Mouse (Mus musculus): ENCODE measurements around the gene Olfr803. TPM values are rescaled to one million over a fixed set of nuclear protein-coding genes. Genes with fewer than 3 reads are reported as not detected.

Gene Olfr803
- not detected in 4 replicates for total RNA-seq (2023)

DNA sequence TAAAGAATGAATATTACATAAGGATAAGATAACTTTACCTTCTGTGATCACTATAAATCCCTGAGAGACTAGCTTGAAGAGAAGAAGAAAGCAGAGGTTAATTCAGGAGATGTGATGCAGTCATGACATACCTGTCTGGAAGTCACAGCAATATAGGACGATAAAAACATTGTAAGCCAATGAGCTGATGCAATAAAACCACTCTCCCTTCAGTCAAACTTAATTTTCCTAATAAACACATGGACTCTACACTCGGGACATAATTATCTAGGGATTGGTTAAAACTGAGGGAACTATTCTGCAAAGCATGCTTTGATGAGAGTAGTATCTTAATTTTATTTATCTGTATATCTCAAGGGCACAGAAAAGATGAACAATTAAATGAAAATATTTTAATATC lies at the start of gene Olfr803:
Gene Olfr803, minus strand, starts transcription at position 101 of the 400 bp plus-strand sequence.

DNA sequence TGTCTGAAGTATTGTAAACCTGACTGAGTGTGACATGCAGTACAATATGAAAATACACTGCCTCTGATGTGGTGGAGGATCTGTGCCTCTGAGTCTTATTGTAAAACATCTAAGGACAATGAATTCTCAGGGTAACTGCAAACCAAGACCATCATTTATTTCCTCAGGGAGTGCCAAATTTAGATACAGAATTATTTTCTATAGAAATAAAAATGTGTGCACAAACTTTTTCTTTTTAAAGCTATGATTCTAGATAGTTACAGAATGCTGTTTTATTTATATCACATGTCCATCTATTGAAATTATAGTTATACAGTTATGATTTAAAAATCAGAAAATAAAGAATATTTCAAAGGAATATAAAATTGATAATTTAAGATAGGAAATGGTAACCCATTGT lies 47.7 kb upstream of the Olfr803 start, which contains the start of gene Olfr806:
Gene Olfr806, minus strand, starts transcription at position 101 of the 400 bp plus-strand sequence.

DNA sequence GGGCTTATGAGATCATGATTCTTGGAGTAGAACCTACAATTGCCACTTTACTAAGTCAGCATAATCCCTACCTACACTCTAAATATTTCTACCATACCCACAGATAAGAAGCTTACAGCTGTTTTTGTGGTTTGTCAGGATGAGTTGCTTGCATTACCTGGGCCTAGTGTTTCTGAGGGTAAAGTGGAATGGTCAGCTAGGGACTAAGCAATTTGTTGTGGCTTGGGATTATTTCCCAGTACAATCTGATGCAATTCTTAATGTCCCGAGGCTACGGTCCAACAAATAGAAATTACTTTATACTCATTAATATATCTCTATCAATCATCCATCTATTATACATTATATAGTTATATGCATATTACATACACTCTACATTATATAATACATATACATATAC lies 35.2 kb upstream of the Olfr803 start, which contains the start of gene Olfr805:
Gene Olfr805, minus strand, starts transcription at position 101 of the 400 bp plus-strand sequence.

DNA sequence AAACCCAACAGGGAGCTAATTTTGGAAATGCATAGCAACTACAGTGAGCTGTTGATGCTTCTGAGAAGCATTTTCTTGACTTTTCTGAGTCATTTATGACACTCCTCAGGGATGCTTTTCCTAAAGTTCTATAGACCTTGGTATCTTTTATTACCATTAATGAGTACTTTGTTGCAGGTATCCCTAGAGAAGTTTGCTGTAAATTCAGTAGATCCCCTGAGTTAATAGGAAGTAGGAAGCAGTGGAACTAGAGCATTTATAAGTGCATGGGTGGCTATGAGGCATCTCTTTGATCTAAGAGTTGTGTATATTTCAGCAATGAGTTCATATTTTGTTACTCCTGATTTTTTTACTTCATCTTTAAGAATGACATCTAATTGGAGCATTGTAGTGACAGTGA lies 8.8 kb upstream of the Olfr803 start, which contains the start of gene Olfr804:
Gene Olfr804, plus strand, starts transcription at position 301 of the 400 bp plus-strand sequence.

DNA sequence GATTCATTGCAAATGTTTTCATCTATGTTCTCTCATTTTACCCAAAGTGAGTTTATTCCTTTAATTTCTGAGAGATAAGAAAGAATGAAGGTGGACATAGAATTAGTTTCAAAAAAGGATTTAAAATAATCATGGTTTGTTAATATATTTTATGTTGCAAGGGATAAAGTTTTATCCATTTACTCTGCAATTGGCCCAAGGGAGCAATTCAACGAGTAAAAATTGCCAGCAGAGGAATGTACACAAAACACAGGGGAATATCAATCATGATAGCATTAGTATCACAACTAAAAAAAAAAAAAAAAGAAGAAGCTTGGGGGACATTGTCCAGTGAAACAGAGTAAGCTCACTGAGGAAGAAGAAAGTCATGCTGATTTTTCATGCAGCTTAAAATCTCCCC lies 6.0 kb downstream of the Olfr803 start, which contains the start of gene Olfr802:
Gene Olfr802, minus strand, starts transcription at position 101 of the 400 bp plus-strand sequence.

DNA sequence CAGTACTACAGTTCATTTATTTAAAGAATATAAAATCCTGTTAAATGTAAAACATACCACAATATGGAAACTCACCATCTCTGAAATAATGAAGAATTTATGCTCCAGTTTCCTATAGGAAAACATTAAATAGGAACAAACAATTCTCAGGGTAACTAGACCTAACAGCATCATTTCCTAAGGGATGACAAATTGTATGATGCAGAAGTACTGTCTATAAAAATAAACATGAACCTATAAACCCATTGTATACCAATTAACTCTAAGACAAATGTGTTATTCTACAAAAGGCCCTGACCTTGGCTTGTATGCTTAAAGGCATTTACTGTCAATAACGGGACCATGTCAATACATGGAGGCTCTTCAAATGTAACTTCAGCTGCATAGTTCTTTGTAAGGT lies 20.3 kb downstream of the Olfr803 start, which contains the start of gene Olfr801:
Gene Olfr801, minus strand, starts transcription at position 101 of the 400 bp plus-strand sequence.

DNA sequence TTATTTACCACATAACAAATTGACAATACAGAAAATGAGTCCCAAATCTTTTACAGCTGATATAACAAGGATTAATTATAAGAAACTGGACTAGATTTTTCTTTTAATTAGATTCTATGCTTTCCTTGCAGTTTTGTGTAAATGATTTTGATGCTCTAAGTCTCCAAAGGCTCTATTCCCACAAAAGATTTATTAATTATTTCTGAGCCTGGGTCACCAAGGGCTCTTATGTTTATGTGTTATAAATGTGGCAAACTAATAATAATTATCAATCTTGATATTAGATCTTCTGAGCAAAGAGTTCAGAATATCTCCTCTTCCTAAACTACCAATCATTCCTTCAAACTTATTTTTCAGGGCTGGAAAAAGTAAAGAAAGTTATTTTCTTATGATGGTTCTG lies 36.7 kb downstream of the Olfr803 start, which contains the start of gene Olfr800:
Gene Olfr800, plus strand, starts transcription at position 301 of the 400 bp plus-strand sequence.

Other genes with a start within 250 kb of the Olfr803 start
- gene Olfr787, start 232.4 kb downstream of the Olfr803 start, total RNA-seq (2023): not detected in 4 replicates
- gene Olfr788, start 223.3 kb downstream of the Olfr803 start, total RNA-seq (2023): not detected in 4 replicates
- 0.12 TPM in 1 of 4 replicates, not detected in the others for gene Olfr789, start 209.5 kb downstream of the Olfr803 start, total RNA-seq (2023)
- not detected in 4 replicates for gene Olfr790, start 195.8 kb downstream of the Olfr803 start, total RNA-seq (2023)
- gene Olfr791, start 172.5 kb downstream of the Olfr803 start, total RNA-seq (2023): not detected in 4 replicates
- not detected in 4 replicates for gene Olfr792, start 155.1 kb downstream of the Olfr803 start, total RNA-seq (2023)
- gene Olfr794, start 126.6 kb downstream of the Olfr803 start, total RNA-seq (2023): not detected in 4 replicates
- gene Olfr796, start 81.7 kb downstream of the Olfr803 start, total RNA-seq (2023): not detected in 4 replicates
- not detected in 4 replicates for gene Olfr798, start 66.4 kb downstream of the Olfr803 start, total RNA-seq (2023)
- gene Olfr799, start 56.8 kb downstream of the Olfr803 start, total RNA-seq (2023): not detected in 4 replicates
- gene Olfr800, start 36.6 kb downstream of the Olfr803 start, total RNA-seq (2023): not detected in 4 replicates
- not detected in 4 replicates for gene Olfr801, start 20.4 kb downstream of the Olfr803 start, total RNA-seq (2023)
- not detected in 4 replicates for gene Olfr802, start 6.1 kb downstream of the Olfr803 start, total RNA-seq (2023)
- gene Olfr804, start 8.9 kb upstream of the Olfr803 start, total RNA-seq (2023): not detected in 4 replicates
- gene Olfr805, start 35.1 kb upstream of the Olfr803 start, total RNA-seq (2023): not detected in 4 replicates
- not detected in 4 replicates for gene Olfr806, start 47.6 kb upstream of the Olfr803 start, total RNA-seq (2023)
- gene Olfr807, start 63.5 kb upstream of the Olfr803 start, total RNA-seq (2023): not detected in 4 replicates
- not detected in 4 replicates for gene Olfr808, start 71.2 kb upstream of the Olfr803 start, total RNA-seq (2023)
- not detected in 4 replicates for gene Olfr809, start 80.4 kb upstream of the Olfr803 start, total RNA-seq (2023)
- gene Olfr810, start 100.6 kb upstream of the Olfr803 start, total RNA-seq (2023): not detected in 4 replicates
- gene Olfr811, start 110.1 kb upstream of the Olfr803 start, total RNA-seq (2023): not detected in 4 replicates
- not detected in 4 replicates for gene Olfr812, start 151.8 kb upstream of the Olfr803 start, total RNA-seq (2023)
- gene Olfr813, start 161.1 kb upstream of the Olfr803 start, total RNA-seq (2023): not detected in 4 replicates
- gene Olfr814, start 185.6 kb upstream of the Olfr803 start, total RNA-seq (2023): not detected in 4 replicates
- not detected in 4 replicates for gene Olfr815, start 211.6 kb upstream of the Olfr803 start, total RNA-seq (2023)
- not detected in 4 replicates for gene Olfr816, start 221.3 kb upstream of the Olfr803 start, total RNA-seq (2023)